Comparison of ENCODE assay signal across 14 mouse cellular contexts in the genomic region with DNA sequence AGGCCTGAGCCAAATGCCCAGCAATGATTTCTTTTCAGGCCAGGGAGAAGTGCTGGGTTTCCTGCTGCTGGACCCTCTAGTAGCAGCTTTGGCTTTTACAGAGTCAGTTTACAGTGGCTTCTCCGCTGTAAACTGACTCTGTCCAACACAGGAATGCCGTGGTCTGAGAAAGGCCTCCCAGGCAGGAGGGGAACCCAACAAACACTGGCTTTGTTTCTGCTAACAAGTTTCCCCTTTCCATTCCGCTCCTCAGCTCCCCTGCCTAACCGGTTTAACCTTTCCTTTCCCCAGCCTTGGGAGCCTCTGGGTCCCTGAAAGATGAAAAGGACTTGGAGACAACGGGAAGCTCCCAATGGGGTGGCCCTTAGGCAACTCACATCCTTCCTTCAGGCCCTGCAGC. TPM values are rescaled to one million over a fixed set of nuclear protein-coding genes. Genes with fewer than 3 reads are reported as not detected.
DNase-seq lines count a peak whose midpoint lies in the region; ATAC-seq and TF ChIP-seq lines count a peak whose summit lies in the region.
"Had no signal": no experiment of that assay in that cellular context is flagged by ENCODE, and none has a peak within 500 bp of the region (broad histone marks: within the 10 kb centered on the region; RNA-seq: fewer than 3 reads in every experiment).

No protein-coding gene starts in this region.

- TF ChIP-seq CTCF in kidney, postnatal 0 days (IDR thresholded peaks at IDR 0.05; ENCODE audit: low read depth), result no peak

- no peaks in the 10 kb centered on the region for H3K79me2 ChIP-seq in myocyte (ENCODE audit: control insufficient read depth, insufficient read depth)

- H3K4me3 ChIP-seq in forebrain, embryonic 11.5 days (ENCODE audit: low read depth, low read length), result no peak overlapping the region
- no peak overlapping the region for H3K4me3 ChIP-seq in forebrain, embryonic 12.5 days (replicated peaks)
- no peak overlapping the region for H3K4me3 ChIP-seq in kidney, postnatal 0 days (replicated peaks; ENCODE audit: low read depth, low read length)
- H3K4me3 ChIP-seq in embryonic facial prominence, embryonic 11.5 days (ENCODE audit: low read depth, low read length), result no peak overlapping the region
- H3K4me3 ChIP-seq in myocyte, result no peak overlapping the region

- 30% methylated on average over 5 of the region's 5 CpGs for WGBS in forebrain, embryonic 11.5 days
- WGBS in forebrain, embryonic 12.5 days, result 27% methylated on average over 5 of the region's 5 CpGs
- WGBS in kidney, postnatal 0 days, result 19% methylated on average over 5 of the region's 5 CpGs
- 16% methylated on average over 5 of the region's 5 CpGs for WGBS in embryonic facial prominence, embryonic 11.5 days

- DNase-seq in forebrain, embryonic 11.5 days (ENCODE audit: low spot score), result no peak
- peak; percentile 20 for DNase-seq in kidney, postnatal 0 days (ENCODE audit: low spot score)
- DNase-seq in kidney, postnatal 4 days, result no peak
- DNase-seq in embryonic facial prominence, embryonic 11.5 days (ENCODE audit: low spot score), result peak; percentile 52
- DNase-seq in urinary bladder, postnatal 25 days (ENCODE audit: low spot score), result no peak
- no peak for DNase-seq in liver
- DNase-seq: adrenal gland, adult 2 months; B cell, adult 2 months; heart, postnatal 4 days; kidney, adult 8-10 months; thymus, adult 2 months had no signal

- no peak for ATAC-seq in forebrain, embryonic 11.5 days (replicated peaks; ENCODE audit: low FRiP score)
- ATAC-seq in forebrain, embryonic 12.5 days (ENCODE audit: low FRiP score), result no peak
- ATAC-seq in kidney, postnatal 0 days (replicated peaks; ENCODE audit: low FRiP score, low read depth), result no peak
- ATAC-seq in embryonic facial prominence, embryonic 11.5 days (replicated peaks; ENCODE audit: insufficient number of reproducible peaks, low FRiP score, low TSS enrichment, low read depth), result no peak
- ATAC-seq: forebrain, embryonic 16.5 days had no signal

- no peaks in the 10 kb centered on the region for H3K9me3 ChIP-seq in forebrain, embryonic 11.5 days (ENCODE audit: control insufficient read depth, low read length)
- no peaks in the 10 kb centered on the region for H3K9me3 ChIP-seq in forebrain, embryonic 12.5 days
- no peaks in the 10 kb centered on the region for H3K9me3 ChIP-seq in kidney, postnatal 0 days (replicated peaks; ENCODE audit: low read length)
- H3K9me3 ChIP-seq in embryonic facial prominence, embryonic 11.5 days (replicated peaks; ENCODE audit: control insufficient read depth, low read length), result no peaks in the 10 kb centered on the region

- H3K27me3 ChIP-seq in forebrain, embryonic 11.5 days (ENCODE audit: control insufficient read depth, insufficient read depth, low read length), result no peaks in the 10 kb centered on the region
- no peaks in the 10 kb centered on the region for H3K27me3 ChIP-seq in forebrain, embryonic 12.5 days
- H3K27me3 ChIP-seq in kidney, postnatal 0 days (ENCODE audit: insufficient read depth, low read length), result no peaks in the 10 kb centered on the region
- H3K27me3 ChIP-seq in embryonic facial prominence, embryonic 11.5 days (ENCODE audit: control insufficient read depth, insufficient read depth, low read length), result no peaks in the 10 kb centered on the region
- H3K27me3 ChIP-seq in myocyte (ENCODE audit: control insufficient read depth, insufficient read depth, insufficient read length), result no peaks in the 10 kb centered on the region

- peaks cover 6% of the 10 kb centered on the region; the same call in 1 of the 2 replicates for H3K36me3 ChIP-seq in forebrain, embryonic 11.5 days (ENCODE audit: control insufficient read depth, insufficient read depth, low read length)
- H3K36me3 ChIP-seq in forebrain, embryonic 12.5 days (replicated peaks), result peaks cover 34% of the 10 kb centered on the region
- peaks cover 24% of the 10 kb centered on the region for H3K36me3 ChIP-seq in kidney, postnatal 0 days (ENCODE audit: insufficient read depth, low read length)
- peaks cover 11% of the 10 kb centered on the region for H3K36me3 ChIP-seq in embryonic facial prominence, embryonic 11.5 days (replicated peaks; ENCODE audit: control insufficient read depth, insufficient read depth, low read depth, low read length)
- H3K36me3 ChIP-seq in myocyte (ENCODE audit: control insufficient read depth, insufficient read depth), result peaks cover 18% of the 10 kb centered on the region

- H3ac ChIP-seq in myocyte (ENCODE audit: control insufficient read depth, insufficient read length), result no peak overlapping the region

- H3K4me2 ChIP-seq in forebrain, embryonic 11.5 days (ENCODE audit: low read depth, low read length, severe bottlenecking), result no peak overlapping the region
- H3K4me2 ChIP-seq in forebrain, embryonic 12.5 days, result no peak overlapping the region
- no peak overlapping the region for H3K4me2 ChIP-seq in kidney, postnatal 0 days (ENCODE audit: low read length)
- no peak overlapping the region for H3K4me2 ChIP-seq in embryonic facial prominence, embryonic 11.5 days (ENCODE audit: low read depth, low read length)
- no peak overlapping the region for H3K4me2 ChIP-seq in myocyte (ENCODE audit: low read depth)

- H3K27ac ChIP-seq in forebrain, embryonic 11.5 days (ENCODE audit: low read depth, low read length), result no peak overlapping the region
- no peak overlapping the region for H3K27ac ChIP-seq in forebrain, embryonic 12.5 days
- H3K27ac ChIP-seq in kidney, postnatal 0 days, result no peak overlapping the region
- H3K27ac ChIP-seq in embryonic facial prominence, embryonic 11.5 days (replicated peaks; ENCODE audit: low read depth, low read length), result peak overlapping the region; percentile 41; the same call in 1 of the 2 replicates

- no peak for TF ChIP-seq POLR2A in myocyte (IDR thresholded peaks at IDR 0.05; ENCODE audit: insufficient read length, low read depth)

- H3K4me1 ChIP-seq in forebrain, embryonic 11.5 days (replicated peaks; ENCODE audit: control insufficient read depth, insufficient read depth, low read length), result no peaks in the 10 kb centered on the region
- H3K4me1 ChIP-seq in forebrain, embryonic 12.5 days, result peaks cover 5% of the 10 kb centered on the region; the same call in 1 of the 2 replicates
- H3K4me1 ChIP-seq in kidney, postnatal 0 days (replicated peaks; ENCODE audit: insufficient read depth, low read length), result peaks cover 18% of the 10 kb centered on the region
- no peaks in the 10 kb centered on the region for H3K4me1 ChIP-seq in embryonic facial prominence, embryonic 11.5 days (ENCODE audit: control insufficient read depth, insufficient read depth, low read length)

- H3K9ac ChIP-seq in forebrain, embryonic 11.5 days (ENCODE audit: low read length), result 0 out of 2 replicates have a peak overlapping the region, but pooled peaks have one; percentile 3
- no peak overlapping the region for H3K9ac ChIP-seq in forebrain, embryonic 12.5 days
- H3K9ac ChIP-seq in kidney, postnatal 0 days (ENCODE audit: low read depth, low read length), result no peak overlapping the region
- no peak overlapping the region for H3K9ac ChIP-seq in embryonic facial prominence, embryonic 11.5 days (replicated peaks; ENCODE audit: low read length)

TF ChIP-seq in myocyte, 11 proteins besides CTCF, POLR2A, EP300 and RAD21:
- peak; percentile 24 for TF ChIP-seq POLR2AphosphoS2 (IDR thresholded peaks at IDR 0.05; ENCODE audit: insufficient read length, low read depth)
- no peak for TF ChIP-seq E2F4 (IDR thresholded peaks at IDR 0.05; ENCODE audit: insufficient read depth)

RNA-seq across cellular contexts. Expression of a gene that starts 14.6 kb away (rescaled TPM):
- polyA plus RNA-seq in forebrain, embryonic 11.5 days (2014; fragmentation: Nextera tagmentation; extraction: Ambion mirVana), result 142 and 148 TPM in 2 replicates
- 118 and 135 TPM in 2 replicates for polyA plus RNA-seq in forebrain, embryonic 12.5 days (2016; fragmentation: Nextera tagmentation; extraction: Ambion mirVana)
- polyA plus RNA-seq in kidney, postnatal 0 days (2015; fragmentation: Nextera tagmentation; extraction: Ambion mirVana), result 294 and 311 TPM in 2 replicates
- 184 and 201 TPM in 2 replicates for polyA plus RNA-seq in embryonic facial prominence, embryonic 11.5 days (2014; fragmentation: Nextera tagmentation; extraction: Ambion mirVana)
- 294 TPM for polyA plus RNA-seq in myocyte (2012; fragmentation: generic; extraction: Trizol)

RNA-seq across cellular contexts. Expression of a gene that starts 15.5 kb away (rescaled TPM):
- polyA plus RNA-seq in forebrain, embryonic 11.5 days (2014; fragmentation: Nextera tagmentation; extraction: Ambion mirVana), result 118 and 123 TPM in 2 replicates
- polyA plus RNA-seq in forebrain, embryonic 12.5 days (2016; fragmentation: Nextera tagmentation; extraction: Ambion mirVana), result 146 and 147 TPM in 2 replicates
- polyA plus RNA-seq in kidney, postnatal 0 days (2015; fragmentation: Nextera tagmentation; extraction: Ambion mirVana), result 53.7 and 65.4 TPM in 2 replicates
- 82.2 and 89.3 TPM in 2 replicates for polyA plus RNA-seq in embryonic facial prominence, embryonic 11.5 days (2014; fragmentation: Nextera tagmentation; extraction: Ambion mirVana)
- 361 TPM for polyA plus RNA-seq in myocyte (2012; fragmentation: generic; extraction: Trizol)

RNA-seq across cellular contexts. Expression of a gene that starts 36.7 kb away (rescaled TPM):
- 89.2 and 95.0 TPM in 2 replicates for polyA plus RNA-seq in forebrain, embryonic 11.5 days (2014; fragmentation: Nextera tagmentation; extraction: Ambion mirVana)
- 64.1 and 64.4 TPM in 2 replicates for polyA plus RNA-seq in forebrain, embryonic 12.5 days (2016; fragmentation: Nextera tagmentation; extraction: Ambion mirVana)
- 35.1 and 35.9 TPM in 2 replicates for polyA plus RNA-seq in kidney, postnatal 0 days (2015; fragmentation: Nextera tagmentation; extraction: Ambion mirVana)
- 62.1 and 73.3 TPM in 2 replicates for polyA plus RNA-seq in embryonic facial prominence, embryonic 11.5 days (2014; fragmentation: Nextera tagmentation; extraction: Ambion mirVana)
- 44.9 TPM for polyA plus RNA-seq in myocyte (2012; fragmentation: generic; extraction: Trizol)

RNA-seq across cellular contexts. Expression of a gene that starts 37.4 kb away (rescaled TPM):
- 89.3 and 96.0 TPM in 2 replicates for polyA plus RNA-seq in forebrain, embryonic 11.5 days (2014; fragmentation: Nextera tagmentation; extraction: Ambion mirVana)
- 137 and 138 TPM in 2 replicates for polyA plus RNA-seq in forebrain, embryonic 12.5 days (2016; fragmentation: Nextera tagmentation; extraction: Ambion mirVana)
- polyA plus RNA-seq in kidney, postnatal 0 days (2015; fragmentation: Nextera tagmentation; extraction: Ambion mirVana), result 164 and 173 TPM in 2 replicates
- 77.4 and 82.0 TPM in 2 replicates for polyA plus RNA-seq in embryonic facial prominence, embryonic 11.5 days (2014; fragmentation: Nextera tagmentation; extraction: Ambion mirVana)
- polyA plus RNA-seq in myocyte (2012; fragmentation: generic; extraction: Trizol), result 165 TPM

RNA-seq across cellular contexts. Expression of a gene that starts 42.1 kb away (rescaled TPM):
- polyA plus RNA-seq in forebrain, embryonic 11.5 days (2014; fragmentation: Nextera tagmentation; extraction: Ambion mirVana), result 0.43 and 1.1 TPM in 2 replicates
- 0.82 and 1.2 TPM in 2 replicates for polyA plus RNA-seq in forebrain, embryonic 12.5 days (2016; fragmentation: Nextera tagmentation; extraction: Ambion mirVana)
- polyA plus RNA-seq in kidney, postnatal 0 days (2015; fragmentation: Nextera tagmentation; extraction: Ambion mirVana), result 27.4 and 28.9 TPM in 2 replicates
- polyA plus RNA-seq in embryonic facial prominence, embryonic 11.5 days (2014; fragmentation: Nextera tagmentation; extraction: Ambion mirVana), result 3.7 and 4.0 TPM in 2 replicates
- 0.13 TPM for polyA plus RNA-seq in myocyte (2012; fragmentation: generic; extraction: Trizol)
- polyA plus RNA-seq: forebrain, embryonic 16.5 days had no signal

Comparison
In these comparisons a context has a peak if more than half of its experiments do, and no peak if none do; other contexts are left out.
1. DNase-seq: peak in kidney, postnatal 0 days (single experiment) and embryonic facial prominence, embryonic 11.5 days (single experiment); none in forebrain, embryonic 11.5 days (single experiment), kidney, postnatal 4 days (0 of 2), urinary bladder, postnatal 25 days (single experiment) and liver (single experiment).